Mouse (Mus musculus): ENCODE data around the gene Slc7a9.

The Slc7a9 gene

DNA sequence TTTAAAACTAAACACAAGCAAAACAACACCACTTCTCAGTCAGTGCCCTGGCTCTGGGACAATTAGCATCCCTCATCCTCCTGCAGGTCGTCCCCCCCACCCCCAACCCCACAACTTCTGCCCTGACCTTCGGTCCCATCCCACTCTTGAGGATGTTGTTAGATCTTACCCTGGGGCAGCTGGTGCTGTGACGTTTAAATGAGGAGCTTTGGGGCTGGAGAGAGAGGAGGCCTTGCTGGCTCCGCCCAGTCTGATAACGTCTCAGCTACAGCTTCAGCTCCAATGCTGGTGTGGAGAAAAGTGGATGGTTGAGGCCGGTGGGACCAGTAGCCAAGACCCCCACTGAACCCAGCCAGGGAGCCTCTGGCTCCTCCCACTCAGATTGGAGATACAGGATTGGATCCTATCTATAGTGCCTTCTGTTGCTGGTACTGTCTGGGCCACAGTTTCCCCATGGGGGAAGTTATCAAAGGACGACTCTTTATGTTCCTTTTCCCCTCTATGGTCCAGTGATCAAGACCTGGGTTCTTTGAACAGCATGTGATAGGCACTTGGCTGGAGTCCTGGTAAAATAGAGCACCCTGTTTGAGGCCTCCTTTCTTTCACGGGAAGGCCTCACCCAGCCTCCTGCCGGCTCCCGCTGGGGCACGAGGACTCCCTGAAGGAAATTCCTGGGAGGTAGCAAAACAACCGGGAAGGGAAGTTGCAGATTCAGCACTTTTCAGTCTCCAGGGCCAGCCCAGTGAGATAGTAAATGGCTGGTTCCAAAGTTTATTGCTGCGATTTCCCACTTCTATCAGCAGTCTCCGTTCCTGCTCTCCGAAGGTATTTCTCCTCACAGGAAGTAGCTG is at the start of gene Slc7a9:
Gene Slc7a9 (plus strand): TSS at position 801 of the 851 bp plus-strand sequence.
- DNase-seq = peak; percentile 84

DNA sequence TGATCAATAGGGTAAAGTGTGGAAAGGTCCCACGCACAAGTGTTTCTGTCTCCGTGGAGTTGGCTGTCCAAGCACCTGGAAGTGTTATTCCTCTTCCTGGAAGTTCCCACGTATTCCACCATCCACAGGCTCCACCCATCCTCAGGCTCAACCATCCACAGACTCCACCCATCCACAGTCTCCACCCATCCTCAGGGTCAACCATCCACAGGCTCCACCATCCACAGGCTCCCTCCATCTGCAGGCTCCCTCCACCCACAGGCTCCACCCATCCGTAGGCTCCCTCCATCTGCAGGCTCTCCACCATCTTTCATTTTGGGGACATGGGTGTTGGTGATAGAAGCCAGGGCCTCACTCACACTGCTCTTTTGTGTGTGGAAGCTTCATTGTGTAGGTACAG is 47.4 kb upstream of the Slc7a9 start:
- no peak for DNase-seq

DNA sequence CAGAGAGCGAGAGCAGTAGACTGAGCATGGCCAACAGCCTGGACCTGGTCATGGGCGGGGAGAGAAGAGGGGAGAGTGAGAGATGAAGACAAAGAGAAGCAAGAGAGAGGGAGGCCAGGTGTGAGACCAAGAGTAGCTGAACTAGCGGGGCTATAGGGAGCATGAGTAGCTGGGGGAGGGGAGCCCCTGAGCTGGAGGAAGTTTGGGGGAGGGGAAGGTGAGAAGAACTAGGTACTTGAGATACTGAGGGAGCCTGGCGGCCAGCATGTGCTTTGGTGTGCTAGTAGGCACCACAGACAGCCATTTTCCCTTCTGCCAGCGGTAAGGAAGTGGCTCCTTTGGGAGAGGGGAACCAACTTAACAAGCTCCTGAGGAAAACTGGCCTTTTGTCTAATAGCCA is 33.4 kb upstream of the Slc7a9 start:
- DNase-seq = no peak

DNA sequence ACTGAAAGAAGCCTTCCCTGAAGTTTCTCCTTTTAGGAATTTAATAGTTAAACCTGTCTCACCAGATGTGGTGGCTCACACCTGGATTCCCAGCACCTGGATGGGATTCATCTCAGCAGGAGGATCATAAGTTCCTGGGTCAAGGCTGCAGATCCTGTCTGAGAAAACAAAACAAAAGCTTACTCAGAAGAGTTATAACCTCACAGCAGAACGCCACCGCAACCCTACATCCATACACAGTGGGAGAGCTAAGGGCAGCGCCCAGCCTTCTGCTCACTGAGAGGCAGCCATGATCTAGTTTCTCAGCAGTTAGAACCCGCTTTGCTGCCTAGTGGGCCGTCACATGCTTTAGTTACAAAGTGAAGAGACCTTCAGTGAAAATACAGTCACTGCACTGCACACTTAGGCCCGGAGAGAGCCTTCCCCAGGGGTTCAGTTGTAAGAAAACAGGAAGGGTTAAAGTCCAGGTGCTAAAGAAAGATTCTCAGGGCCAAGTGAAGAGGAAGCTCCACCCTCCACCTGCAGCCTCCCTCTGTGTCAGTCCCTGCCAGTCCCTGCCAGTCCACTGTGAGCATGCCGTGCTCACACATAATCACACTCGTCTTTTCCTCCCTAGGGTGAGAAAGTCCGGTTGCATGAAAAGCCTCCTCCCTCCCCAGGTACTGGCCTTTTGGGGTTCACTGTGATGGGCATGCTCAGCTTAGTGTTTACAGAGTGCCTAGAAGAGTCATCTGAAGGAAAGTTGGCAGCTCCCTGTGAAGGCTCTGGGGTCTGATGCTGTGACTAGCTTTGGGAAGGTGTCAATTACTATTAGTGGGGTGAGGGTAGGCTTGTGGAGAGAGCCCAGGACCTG is 32.6 kb upstream of the Slc7a9 start:
- DNase-seq = peak; percentile 64

DNA sequence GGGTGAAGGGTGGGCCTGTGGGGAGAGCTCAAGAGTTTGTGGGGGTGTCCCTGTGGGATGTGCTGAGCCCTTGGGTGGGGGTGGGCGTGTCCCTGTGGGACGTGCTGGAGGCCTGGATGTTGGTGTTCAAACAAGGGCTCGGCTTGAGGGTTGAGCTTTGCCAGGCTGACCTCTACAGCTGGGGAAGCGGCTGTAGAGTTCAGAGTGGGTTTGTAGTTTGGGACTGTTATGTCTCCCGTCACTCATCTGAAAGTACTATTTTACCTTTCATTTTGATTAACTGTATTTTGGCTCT is 32.0 kb upstream of the Slc7a9 start:
- DNase-seq = peak; percentile 23

DNA sequence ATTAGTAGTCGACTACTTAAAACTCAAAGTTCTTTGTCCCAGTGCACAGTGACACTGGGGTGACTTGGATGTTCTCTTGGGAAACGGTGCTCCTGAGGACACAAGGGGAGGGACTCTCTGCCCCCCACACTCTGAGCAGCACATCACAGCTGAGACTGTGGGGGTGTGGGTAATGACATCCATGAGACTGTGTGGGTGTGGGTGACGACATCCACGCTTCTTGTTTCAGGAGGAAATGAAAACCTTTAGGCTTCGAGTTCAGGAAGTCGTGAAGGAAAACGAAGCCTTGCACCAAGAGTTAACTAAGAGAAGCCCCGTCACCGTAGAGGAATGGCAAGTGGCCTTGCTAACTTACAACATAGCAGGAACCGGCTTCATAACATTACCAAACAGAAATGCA is 25.5 kb upstream of the Slc7a9 start:
- no peak for DNase-seq

DNA sequence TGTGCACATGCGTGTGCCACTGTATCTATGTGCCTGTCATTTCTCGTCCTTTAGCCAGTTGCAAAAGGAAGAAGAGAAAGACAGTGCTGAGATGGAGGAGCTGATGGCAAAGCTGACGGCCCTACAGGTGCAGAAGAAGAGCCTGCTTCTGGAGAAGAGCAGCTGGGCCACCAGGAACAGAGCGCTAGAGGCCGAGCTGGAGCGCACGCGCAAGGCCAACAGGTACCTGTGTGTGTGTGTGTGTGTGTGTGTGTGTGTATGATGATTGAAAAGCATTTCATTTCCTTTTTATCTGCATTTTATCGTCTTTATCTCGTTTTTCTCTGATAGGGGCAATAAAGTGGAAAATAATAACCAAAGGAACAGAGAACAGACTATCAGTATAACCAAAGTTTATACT is 20.4 kb upstream of the Slc7a9 start:
- no peak for DNase-seq

DNA sequence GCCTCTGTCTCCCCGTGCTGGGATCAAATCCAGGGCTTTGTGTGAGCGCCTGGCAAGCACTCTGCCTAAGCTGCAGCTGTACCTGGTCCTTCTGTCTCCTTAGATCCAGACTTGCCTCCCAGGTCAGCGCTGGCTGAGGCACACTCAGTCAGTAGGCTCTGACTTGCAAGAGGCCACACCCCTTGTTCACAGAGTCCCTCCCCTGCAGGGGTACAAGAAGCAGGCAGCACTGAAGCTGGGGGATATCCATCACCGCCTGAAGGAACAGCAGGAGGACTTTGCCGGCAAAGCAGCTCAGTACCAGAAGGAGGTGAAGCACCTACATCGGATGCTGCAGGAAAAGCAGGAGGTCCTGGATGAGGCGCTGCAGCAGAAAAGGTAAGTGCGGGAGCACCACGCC is 13.3 kb upstream of the Slc7a9 start:
- no peak for DNase-seq

DNA sequence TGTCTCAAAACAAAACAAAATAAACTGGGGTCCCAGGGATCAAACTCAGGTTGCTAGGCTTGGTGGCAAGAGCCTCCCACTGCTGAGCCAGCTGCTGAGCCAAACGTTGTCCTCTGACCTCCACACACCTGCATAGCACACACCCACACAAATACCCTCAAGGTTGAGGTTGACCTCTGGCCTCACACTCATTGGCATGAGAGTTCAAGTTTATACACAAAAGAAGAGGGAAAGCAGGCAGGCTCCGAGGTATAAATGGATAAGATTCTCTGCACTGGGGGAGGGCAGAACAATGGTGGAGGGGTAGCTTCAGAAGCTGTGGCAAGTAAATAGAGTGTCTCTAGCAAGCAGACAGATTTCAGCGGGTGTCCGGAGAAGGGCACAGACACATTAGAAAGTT is 1.1 kb upstream of the Slc7a9 start:
- peak; percentile 65 for DNase-seq

DNA sequence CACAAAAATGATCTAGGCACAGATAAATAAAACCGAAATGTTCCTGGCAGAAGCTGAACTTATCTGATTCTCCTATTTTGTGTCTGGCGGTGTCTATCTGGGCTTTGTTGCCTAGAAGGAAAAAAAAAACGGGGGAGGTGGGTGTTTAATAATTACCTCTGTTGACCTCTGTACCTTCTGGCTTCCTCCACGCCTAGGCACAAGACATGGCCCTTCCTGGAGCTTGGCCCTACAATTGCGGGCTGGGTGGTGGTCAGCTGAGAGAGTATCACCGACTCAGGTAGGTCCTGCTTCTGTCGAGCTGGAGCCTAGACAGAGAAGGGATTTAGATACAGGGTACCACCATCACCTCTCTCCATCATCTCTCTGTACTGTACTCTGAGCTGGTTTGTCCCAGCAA is 271 bp downstream of the Slc7a9 start:
- DNase-seq = peak; percentile 76

DNA sequence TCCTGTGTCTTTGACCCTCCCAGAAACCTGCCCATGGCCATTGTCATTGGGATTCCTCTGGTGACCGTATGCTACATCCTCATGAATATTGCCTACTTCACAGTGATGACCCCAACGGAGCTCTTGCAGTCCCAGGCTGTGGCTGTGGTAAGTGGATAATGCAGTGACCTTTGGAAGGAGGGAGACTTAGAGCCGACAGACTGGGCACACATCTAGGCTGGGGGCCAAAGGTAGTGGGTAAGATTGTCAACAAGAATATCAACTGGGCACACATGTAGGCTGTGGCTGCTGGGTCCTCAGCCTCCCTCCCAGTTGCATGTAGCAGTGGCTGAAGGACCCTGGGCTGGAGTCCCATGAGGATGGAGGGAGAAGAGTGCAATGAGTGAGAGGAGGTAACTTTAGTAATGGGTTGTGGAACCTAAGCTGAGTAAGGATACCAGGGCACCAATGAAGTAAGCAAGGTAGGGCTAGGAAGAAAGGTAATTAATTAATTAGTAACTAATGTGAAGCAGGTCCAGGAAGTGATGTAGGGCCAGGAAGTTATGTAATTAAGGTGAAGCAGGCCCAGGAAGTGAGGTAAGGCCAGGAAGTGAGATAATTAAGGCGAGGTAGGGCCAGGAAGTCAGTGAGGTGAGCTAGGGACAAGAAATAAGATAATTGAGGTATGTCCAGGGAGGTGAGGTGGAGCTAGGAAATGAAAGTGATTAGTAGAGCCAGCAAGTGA is 7.7 kb downstream of the Slc7a9 start:
- DNase-seq = peak; percentile 30

DNA sequence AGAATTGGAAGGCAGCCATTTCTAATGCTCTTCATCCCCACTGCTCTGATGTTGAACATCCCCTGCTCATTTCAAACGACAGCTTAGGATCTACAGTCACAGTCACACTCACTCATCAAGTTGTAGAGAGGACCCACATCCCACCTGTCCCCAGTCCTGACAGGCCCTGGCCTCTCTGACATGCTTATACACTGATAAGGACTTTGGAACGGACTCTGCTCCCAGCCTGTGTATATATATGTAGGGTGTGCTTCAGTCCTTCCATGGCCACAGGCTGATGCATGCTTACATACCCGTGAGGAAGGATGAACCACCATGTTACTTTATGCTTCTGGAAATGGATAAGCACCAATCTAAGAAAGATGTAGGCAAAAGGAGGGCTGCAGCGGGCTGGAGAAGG is 12.4 kb downstream of the Slc7a9 start:
- DNase-seq = no peak

DNA sequence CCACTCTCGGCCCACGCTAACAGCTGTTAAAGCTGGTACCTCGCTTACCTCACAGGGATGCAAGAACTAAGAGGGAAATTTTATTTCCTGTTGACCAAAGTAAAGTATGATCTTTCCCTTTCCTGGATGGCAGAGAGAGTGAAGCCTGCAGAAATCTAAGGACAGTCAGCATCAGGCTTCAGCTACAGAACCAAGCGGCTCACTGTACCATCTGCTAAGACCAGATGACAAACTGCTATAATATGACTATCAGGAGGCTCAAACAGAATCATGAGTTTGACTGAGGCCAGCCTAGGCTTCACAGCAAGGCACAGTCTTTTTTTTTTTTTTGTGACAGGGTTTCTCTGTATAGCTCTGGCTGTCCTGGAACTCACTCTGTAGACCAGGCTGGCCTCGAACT is 16.4 kb downstream of the Slc7a9 start:
- no peak for DNase-seq

DNA sequence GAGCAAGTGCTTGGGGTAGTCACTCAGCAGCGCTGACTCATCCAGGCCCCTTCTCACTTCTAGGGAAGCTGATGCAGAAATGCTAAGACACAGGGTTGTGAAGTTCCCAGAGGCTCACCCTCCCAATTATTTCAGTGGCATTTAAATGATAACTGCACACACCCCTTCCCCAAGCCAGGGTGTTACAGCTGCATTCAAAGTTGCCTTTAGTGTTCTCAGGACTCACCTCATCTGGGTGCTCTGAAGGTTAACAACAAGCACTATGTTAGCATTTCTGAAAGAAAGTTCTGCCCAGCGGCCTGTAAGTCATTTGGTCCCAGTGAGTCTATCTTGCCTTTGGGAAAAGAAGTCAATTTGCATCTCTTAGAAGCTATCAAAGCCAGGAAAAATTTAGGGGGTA is 19.3 kb downstream of the Slc7a9 start:
- no peak for DNase-seq

DNA sequence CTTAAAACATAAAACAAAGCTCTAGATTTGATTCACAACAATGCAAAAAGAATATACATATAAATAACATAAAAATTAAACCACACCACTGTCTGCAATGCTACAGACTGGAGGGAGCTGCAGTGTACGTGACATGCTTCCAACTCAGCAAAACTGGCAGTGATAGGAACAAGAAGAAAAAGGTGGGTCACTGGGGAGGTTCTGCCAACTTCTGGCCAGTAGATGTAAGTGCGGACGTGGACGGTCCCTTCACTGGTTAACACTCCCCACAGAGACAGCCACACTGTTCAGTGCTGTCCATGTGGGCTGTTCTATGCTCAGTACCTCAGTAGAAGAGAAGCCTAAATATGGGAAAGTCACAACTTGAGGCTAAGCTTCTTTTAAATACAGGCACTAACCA is 22.2 kb downstream of the Slc7a9 start:
- DNase-seq = no peak

DNA sequence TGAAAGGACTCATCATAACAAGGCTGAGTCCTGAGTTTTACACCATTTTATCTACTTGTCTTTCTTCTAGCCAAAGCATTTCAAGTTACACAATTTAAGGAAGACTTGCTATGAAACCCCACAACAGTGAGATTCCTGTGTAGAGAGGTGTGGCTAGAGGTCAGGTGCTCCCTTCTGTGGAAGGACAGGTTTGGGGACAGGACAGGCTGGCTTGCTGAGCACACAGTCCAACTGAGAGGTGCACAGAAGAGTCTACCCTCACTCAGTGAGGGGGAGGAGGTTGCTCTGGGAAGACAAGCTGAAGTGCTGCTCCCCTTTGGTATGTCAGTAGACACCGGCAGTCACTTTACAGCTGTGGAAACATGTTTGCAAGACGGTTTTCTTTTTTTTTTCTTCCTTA is 27.9 kb downstream of the Slc7a9 start:
- no peak for DNase-seq

DNA sequence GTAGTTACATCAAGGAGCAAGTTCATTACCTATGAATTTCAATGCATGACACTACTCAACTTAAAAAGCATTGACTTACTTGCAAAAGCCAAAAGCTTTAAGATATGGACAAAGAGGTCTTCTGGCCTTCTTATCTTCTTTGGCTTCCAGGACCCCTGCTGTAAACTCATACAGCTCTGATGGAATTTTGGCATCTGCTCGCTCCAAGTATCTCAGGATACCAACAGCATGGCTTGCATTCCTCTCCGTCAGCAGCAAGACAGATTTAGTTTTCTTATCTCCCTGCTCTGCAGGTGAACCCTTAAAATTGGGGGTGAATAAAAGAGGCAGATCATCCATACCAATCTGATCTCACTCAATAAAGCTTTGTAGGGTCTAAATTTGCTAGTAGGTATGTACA is 36.5 kb downstream of the Slc7a9 start:
- no peak for DNase-seq

DNA sequence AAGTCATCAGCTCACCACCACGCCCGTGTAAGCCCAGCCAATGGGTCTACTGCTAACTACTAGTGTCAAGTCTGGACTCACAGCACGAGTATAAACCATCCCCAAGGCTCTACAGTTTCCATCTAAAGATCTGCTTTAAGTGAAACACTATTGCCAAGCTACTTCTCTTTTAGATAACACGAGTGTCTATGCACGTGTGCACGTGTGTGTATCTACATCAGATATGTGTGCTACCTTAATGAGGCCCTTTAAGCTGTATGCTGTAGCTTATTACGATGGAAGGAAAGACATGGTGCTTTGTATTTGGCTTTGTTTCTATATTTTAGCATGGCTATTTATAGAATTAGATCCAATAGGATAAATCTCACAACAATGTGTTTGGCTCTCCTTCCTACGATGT is 38.0 kb downstream of the Slc7a9 start:
- no peak for DNase-seq

DNA sequence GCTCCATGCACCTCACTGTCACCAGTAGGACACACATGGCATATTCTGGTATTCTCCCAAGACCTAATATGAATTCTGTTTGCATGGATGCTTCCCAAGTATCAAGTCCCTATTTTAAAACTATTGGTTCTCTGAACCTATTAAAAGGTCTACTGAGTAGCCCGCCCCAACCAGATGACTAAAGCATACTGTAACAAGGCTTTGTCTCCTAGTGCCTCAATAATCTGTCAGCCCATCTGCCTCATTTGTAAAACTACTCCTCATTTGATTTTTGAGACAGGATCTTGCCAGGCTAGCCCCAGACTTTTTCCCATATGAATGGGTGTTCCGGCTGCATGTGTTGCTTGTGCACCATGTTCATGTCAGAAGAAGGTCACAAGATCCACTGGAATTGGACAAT is 41.6 kb downstream of the Slc7a9 start:
- no peak for DNase-seq

DNA sequence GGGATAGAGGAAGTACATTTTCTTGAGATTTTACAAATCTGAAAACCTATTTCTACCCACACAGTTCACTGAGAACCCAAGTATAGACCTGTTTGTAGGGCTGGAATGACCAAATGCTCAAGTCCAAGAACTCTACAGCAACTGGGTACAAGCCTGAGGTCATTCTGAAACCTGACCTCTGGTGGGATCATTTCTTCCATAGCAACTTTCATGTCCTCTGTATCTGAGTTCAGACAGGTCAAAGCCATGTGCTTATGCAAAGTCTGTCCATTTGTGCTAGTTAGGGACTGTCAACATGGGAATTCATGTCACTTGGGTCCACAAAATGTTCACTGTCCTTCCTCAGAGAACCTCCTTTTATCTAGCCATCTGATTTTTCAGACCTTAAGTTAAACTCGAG is 42.4 kb downstream of the Slc7a9 start:
- no peak for DNase-seq

DNA sequence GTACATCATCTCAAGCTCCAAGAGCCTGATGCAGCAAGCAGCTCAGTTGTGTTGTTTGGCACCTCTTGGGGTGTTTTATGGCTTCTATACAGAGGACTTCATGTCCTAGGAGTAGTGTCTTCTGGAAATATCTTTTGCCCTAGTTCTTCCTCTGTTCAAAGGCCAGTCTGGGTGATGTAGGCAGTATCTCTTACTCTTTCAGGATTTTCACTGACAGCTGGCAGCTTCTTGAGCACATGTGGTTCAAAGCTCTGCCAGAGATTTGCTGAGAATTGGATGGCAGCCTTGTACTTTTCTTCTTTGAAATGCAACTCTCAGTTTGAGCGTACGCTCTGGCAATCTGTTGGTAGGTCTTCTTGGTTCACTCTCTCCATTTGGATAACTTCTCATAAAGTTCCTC is 48.9 kb downstream of the Slc7a9 start:
- DNase-seq = no peak

DNA sequence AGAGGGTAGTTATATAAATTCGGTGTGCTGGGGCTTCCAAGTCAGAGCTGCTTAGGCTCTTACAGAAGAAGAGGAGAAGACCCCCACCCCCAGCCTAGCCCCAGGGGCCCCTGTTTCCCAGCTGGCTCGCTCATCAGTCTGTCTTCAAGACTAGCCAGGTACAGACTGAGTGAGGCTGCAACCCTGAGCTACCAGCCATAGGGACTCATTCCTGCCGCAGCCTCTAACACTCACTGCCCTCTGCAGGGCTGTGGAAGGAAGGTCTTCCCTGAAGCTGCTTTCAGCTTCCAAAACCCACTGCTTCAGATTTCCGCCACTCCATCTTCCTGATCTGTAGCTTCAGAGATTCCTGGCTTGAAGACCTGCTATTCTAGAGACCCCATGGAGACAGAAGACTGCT is 53.4 kb downstream of the Slc7a9 start:
- peak; percentile 14 for DNase-seq

Data from kidney, postnatal 14 days (tissue).